Mouse (Mus musculus) ovary, postnatal 36 days (tissue): ENCODE data around the gene Otub1.

Experiments used
- DNase-seq: peaks from one replicate; pipeline ENCODE4 v3.0.0; 2022; ENCODE audit warnings: low spot score, mixed read lengths

Otub1 gene

DNA sequence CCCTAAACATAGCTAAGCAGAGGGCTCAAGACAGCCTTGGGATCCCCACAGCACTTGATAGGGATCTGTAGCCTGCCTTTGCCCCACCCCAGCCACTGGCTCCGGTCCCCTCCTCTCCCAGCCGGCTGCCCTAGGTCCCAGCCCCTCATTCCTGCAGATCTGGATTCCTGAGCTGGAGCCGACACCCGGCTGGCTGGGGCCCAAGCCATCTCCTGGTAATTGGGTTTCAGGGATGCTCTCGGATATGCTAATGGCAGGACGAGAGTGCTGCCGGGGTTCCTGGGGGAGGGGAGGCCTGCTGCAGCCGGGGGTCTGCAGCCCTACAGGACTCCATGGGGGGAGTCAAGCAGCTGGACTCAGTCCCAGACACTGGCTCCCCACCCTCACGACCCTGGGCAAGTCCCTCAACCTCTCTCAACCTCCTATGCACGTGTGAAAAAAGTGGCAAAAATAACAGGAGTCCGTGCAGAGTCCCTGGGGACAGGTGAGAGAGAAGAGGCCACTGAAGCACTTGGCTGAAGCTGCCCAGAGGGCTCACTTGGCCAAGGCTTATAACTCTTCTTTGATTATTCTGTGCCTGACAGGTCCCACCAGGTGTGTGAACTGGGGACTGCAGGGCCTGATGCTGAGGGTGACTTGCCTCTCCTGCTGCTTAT, 29.9 kb downstream of the Otub1 start:
- DNase-seq: no peak

DNA sequence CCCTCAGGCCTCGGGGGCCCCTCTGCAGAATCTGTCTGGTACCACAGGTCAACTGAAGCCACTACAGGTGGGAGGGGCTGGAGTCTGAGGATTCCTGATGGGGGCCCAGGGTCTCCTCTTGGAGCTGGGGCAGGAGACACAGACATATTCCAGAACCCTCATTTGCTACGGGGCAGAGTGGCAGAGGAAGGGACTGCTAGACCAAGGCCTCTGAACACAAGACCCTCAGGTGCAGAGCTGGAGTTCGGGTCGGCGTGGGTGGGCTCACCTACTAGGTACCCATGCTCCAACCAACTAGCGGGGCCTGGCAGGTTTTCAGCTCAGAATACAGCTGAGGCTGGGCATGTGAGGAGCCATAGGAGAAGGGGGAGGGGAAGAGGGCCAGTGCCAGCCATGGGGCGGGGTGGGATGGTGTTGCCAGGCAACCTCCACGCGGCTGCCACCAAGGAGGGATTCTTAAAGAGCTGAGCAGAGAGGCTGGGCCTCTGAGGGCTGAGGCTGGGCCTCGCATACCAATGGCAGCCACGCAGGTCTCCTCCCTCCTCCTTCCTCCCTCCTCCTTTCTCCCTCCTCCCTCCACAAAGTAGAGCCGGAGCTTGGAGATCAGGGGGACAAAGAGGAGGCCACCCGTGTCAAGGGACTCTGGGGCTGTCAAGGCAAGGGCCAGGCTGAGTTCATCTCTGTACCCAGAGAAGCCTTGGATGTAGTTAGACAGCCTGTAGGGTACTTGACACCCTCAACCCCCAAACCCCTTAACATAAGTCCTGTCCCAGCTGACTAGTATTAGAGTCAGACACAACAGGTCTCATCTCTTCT, 33.9 kb downstream of the Otub1 start:
- peak; percentile 63 for DNase-seq

DNA sequence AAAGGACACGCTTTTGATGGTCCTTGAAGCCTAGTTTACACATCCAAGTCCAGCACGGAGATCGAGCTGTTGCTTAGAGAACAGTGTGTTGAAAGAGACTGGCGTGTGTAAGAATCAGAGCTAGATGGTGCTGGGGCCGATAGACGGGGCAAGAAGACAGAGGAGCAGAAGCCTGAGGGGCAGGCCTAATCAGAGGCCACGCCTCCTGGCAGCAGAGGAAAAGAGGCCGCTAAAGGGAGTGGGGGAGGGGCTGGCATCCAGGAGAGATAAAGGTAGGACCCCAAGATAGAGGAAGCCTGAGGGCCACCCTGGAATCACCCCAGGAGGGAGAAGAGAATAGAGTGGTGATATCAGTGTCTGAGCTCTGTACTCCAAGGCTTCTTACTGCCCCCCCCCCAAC, 34.7 kb downstream of the Otub1 start:
- no peak for DNase-seq

DNA sequence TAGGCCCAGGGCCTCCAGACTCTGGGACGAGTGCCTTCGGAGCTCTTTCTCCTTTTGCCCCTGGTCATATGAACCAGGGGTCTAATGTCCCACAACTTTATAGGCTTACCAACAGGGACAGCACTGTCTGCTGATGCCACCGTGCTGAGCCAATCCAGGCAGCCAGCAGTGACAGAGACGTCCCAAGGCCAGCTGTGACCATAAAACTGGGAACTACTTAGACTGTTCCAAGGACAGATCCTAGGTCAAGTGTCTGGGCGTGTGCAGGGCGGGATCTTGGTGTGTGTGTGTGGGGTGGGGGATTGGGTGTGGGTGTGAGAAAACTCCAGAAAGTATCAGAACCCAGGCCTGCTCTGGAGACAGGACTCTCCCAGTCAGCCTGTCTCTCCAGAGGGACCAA, 35.2 kb downstream of the Otub1 start:
- DNase-seq: no peak

DNA sequence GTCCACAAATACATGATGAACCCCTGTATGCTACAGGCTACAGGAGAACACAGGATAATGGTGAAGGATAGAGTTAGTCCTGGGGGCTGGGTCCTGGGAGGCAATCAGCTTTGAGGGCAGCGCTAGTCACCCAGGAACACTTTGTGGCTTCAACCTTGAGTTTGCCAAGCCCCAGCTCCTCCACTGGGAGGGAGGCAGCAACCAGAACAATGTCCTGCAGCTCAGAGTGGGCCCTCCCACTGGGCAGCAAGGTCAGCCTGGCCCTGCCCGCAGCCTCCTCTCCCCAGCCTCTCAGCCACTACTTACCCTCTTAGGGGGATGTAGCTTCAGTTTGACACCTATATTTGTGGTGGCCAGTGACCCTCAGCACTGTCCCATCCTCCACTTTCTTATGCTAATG, 37.7 kb downstream of the Otub1 start:
- peak; percentile 63 for DNase-seq

DNA sequence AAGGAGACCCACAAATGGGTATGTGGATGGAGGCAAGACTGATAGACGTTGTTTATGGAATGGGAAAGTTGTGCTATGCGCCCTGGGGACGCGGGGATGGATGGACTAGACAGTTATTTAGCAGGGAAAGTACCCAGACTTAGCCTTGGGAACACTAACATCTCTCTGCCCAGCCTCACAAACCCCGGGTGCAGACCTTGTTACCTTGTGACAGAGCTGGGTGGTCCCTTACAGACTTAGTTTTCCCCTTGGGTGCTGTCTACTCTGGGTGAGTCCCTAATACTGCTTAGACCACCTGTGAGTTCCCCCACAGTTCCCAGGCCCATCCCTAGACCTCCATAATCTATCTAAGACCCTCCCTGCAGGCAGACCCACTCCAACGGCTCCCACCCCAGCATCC, 39.3 kb downstream of the Otub1 start:
- DNase-seq: no peak

DNA sequence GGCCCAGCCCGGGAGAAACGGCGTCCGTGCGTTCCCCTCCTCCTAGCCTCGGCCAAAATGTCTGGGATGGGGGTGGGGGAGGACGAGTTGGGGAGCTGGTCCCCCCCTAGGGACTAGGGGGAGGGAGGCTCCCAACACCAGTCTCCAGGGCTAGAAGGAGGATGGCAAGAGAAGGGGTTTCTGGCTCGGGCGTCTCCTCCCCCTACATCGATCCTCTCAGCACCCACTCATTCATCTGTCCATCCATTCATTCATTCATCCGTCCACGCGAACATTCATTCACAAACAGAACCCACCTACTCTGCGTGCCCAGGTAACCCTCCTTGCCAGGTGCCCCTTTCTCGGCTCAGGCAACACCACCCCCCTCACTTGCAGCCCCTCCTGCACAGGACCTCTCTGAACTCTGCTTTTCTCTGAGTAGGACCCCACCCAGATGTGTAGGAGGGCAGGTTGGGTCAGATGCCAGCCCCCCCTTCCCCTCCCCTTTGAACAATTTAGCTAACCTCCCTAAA, 39.9 kb downstream of the Otub1 start:
- no peak for DNase-seq

DNA sequence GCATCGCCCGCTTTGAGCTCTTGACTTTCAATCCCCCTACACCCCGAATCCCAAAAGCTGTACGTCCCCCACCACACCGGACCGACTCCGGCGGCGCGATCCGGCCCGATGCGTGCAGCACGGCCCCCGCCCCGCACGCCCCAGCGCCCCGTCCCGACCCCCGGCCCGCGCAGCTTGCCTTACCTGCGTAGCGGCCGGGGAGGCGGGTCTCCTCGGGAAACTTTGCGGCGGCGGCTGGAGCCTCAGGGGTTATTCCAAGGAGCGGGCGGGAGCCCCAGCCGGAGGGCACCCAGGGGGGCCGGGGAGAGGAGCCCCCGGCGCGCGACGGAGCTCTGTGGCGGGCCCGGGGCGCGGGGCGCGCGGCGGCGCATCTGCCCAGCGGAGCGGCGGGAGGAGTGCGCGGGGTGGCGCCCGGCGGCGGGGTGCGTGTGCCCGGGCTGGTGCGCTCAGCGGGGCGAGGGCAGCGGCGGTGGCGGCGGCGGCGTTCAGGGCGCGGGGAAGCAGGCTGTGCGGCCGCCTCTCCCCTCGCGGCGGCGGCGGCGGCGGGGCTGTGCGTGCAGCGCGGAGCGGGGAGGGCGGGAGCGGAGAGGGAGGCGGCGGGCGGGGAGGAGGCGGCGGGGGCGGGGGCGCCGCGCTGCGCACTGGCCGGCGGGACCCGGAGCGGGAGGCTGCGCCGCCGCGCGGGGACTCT, 40.5 kb downstream of the Otub1 start:
- peak; percentile 51 for DNase-seq

DNA sequence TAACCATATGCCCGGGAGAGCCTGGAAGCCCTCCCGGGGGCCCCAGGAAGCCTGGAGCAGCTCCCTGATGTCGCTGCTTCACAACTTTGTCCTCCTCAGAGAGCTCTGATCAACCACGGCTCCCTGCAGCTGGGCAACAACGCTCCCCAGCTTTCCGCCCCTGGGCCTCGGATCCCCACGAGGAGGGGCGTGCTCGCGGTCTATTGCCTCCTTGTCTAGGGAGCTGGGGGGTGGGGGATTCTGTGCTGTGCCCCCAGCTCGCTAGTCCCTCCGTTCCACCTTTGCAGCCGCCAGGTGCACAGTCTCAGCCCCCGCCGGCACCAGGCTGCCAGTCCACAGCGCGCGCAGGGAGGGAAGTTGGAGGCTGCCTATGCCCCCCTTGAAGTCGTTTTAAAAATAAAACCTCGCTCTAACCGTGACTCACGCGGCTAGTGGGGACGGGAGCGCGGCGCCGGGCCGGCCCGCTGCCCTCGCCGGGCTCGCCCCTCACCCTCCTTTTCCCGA, 41.2 kb downstream of the Otub1 start:
- DNase-seq: no peak

DNA sequence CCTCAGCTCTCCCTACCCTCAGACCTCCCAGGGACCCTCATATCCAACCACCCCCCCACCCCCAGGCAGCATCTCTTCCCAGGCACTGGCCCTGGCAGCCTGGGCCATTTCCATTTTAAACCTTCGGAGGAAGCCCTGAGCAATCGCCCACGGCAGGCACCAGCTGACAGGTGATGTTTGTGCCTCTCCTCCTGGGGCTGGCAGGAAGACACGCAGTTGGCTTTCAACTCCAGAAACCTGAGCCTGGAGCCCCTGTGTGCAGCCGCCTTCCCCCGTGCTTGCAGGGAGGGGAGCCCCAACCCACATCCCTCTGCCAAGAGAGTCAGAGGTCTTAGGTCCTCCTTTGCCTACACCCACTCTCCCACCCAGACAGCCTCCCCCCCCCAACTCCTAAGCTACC, 41.9 kb downstream of the Otub1 start:
- DNase-seq: no peak

DNA sequence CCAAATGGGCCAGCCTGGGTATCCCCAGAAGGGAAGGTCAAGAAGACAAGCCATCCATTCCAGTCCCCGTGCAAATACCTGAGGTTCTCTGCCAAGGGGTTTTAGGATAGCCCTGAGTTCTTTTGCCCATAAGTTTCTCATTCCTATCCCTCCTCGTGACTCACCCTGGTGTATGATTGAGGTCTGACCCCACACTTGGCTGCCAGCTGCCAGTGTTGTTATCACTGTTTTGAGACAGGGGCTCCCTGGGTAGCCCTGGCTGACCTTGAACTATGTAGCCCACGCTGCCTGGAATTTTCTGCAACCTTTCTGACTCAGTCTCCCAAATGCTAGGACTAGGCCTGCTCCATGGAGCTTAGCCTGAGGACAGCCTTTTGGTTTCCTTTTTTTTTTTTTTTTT, 45.1 kb downstream of the Otub1 start:
- no peak for DNase-seq

DNA sequence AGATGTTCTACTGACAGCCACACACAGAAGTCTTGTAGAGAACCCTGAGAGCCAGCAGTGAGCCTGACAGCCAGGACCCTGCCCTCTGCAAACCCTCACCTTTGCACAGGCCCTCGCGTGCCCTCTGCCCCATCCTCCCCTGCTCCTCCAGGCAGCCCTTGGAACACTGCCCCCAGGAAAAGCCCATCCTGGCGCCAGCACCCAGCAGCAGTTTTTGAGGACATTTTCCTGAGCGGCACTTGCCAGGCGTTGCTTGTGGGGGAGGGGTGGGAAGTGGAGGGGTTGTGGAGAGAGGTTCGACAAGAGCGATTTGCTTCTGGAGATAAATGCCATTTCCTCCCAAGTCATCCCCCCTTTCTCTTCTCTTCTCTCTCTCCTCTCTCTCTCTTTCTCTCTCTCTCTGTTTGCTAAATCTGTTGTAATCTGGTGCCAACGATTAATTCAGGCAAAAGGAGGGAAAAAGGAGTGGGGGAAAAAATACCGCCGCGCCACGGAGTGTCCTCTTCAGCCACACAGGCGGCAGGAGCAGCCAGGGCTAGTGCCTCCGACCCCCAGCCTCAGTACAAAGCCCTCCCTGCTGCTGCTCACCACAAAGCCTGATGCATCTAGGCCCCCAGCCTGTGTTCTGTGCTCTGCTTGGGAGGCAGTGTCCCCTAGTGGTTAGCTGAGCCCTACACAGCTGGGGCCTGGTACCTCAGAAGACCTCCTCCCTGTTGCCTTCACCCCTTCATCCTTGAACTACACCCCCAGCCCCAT, 45.8 kb downstream of the Otub1 start:
- no peak for DNase-seq

DNA sequence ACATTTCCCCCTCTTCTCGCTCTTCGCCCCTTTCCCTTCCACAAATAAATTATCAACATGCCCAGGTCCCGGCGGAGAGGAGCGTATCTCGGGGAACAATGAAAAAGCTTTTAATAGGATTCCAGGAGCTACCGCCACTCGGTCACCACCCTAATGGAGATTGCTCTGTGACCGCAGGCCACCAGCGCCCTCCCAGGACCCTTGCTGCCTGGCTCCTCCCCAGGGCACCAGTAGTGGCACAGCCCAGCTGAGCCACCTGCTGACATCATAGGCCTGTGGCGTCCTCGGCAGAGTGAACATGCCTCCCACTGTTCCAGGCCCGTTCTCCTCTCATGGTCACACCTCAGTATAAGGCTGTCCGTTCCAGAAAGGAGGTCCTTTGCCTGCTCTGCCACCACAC, 48.4 kb downstream of the Otub1 start:
- DNase-seq: no peak

DNA sequence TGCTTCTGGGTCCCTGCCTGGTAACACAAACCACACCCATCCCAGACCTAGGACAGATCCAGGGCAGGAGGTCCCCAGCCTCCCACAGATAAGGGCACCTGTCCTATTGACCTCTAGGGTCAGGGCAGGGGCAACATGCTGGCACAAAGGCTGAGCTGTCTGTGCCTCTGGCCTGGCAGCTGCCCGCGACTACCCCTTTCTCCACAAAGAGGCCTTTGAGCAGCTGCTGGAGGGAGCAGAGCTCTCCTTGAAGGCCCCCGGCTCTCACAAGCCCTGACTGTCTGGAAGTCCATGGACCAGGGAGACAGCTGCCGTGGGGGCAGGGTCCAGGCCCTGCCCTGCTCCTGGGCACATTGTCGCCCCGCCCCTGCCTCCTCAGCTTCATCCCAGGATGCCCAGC, 50.9 kb downstream of the Otub1 start:
- no peak for DNase-seq

DNA sequence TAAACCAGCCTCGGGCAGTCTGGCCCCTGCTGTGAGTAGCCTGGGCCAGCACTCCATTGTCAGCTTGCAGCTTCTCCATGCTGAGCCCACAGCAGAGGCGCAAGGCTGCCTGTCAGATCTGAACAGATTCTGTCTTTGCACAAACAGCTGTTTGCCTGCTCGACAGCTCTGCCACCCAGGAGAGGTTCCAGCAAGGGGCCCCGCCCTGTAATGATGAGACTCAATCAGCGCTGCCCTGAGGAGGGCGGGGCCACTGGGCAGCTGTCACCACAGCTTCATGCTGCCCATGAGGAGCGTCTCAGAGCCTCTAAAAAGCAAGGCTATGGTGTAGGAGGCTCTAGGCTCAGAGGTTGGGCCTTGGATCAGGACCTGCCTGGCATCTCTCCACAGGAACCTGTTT, 52.9 kb downstream of the Otub1 start:
- DNase-seq: no peak

DNA sequence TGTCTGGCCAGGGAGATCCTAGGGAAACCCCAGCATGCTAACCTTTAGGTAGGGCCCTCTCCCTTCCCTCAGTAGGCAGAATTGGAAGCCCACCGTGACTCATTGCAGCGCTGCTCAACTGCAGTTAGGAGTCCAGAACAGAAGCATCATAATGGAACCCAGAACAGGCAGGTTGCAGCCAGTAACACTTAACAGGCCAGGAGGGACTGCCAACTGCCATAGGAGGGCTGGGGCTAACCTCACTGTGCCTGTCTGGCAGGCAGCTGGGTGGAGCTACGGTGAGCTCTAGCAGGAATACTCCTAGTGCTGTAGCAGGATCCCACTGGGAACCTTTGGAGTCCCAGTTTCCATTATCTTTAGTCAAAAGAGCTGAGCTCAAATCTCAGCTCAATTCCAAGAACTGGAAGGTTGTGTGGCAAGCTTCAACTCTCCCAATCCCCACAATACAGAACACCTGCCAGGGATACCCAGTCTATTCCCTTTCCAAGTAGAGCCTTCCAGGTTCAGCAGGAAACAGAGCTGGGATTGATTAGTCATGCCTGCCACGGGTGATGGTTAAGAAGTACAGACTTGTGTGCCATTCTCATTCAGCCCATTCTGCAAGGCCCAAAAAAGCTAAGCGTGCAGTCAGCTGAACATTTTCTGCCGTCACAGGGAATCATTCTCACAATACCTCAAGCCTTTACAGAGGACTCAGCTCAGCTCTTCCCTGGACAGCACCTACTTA, 54.0 kb downstream of the Otub1 start:
- no peak for DNase-seq

DNA sequence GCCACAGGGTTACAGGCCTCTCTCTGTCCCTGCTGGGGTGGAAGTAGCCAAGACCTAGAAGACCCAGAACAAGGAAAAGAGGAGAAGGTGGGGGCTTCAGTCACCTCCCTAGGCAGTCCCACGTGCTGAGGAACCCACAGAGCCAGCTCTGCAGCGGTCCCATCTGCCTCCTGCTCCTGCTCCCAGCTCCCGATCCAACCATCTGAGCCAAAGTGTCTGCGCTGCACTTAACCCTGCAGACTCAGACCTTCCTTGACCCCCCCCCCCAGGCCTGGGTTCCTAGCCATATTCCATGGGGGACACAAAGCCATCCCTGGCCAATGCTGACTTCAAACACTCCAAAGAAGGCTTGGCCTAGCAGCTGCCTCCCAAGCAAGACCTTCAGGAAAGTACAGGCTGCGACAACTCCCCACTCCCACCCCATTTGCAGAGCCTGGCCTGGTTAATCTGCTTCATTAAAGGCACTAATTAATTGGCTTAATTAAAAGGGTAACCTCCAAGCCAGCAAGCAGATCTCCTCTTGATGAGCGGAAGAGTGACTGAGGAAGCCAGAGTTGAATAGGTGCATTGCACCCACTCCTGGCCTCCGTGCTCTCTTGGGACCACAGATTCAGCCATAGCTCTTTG, 54.7 kb downstream of the Otub1 start:
- DNase-seq: no peak

DNA sequence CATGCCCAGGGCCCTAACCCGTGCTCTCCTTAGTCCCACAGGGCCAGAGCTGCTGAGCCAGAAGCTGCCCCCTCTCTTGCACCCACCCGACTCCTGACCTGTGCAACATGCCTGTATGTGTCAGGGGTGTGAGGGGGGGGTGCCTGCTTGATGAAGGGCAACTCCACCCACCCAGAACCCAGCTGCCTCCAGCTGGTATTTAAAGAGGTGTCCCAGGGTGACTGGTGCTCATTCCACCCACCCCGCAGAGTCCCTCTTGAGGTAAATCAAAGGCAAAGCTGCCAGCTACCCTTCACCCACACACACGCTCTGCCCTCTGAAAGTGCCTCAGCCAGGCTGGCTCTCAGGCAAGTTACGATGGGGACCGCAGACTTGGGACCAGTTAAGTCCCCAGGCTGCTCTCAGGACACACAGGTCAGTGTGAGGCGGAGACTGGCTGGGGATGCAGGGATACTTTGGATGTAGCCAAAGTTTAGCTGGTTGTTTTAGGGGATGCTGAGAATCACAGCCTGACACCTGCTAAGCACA, 56.9 kb downstream of the Otub1 start:
- no peak for DNase-seq

DNA sequence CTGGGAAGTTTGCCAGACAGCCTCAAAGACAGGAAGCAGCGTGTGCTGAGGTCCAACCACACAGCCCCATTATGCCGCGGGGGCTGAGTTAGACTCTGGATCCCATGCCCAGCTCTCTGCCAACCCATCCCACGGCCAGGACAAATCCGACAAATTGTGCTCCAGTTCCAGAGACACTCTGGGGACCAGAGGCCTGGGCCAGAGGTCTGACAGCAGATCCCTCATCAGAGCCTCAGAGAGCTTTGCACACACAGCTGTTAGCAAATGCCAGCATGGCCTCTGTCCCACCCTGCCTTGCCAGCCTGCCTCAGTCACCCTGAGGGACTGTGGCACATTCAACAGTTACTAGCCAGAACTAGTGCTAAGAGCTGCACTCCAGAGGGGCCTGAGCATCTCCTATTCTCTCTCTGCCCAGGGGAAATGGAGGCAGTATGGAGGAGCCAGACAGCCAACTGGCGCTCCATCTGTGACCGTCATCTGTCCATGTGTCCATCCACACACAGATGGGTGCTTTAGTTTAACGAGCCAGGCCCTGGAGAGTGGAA, 57.5 kb downstream of the Otub1 start:
- no peak for DNase-seq
